Mouse (Mus musculus) erythroblast, embryonic 14.5 days (primary cell): ENCODE data around the gene Slc16a10. TPM values are rescaled to one million over a fixed set of nuclear protein-coding genes. Genes with fewer than 3 reads are reported as not detected.

Experiments
- H3K27me3 ChIP-seq: 2 replicates; pipeline ENCODE4 v1.6.1; 2012; ENCODE audit warnings: inconsistent platforms; ENCODE audit not compliant: control insufficient read depth
- H3K36me3 ChIP-seq: 2 replicates; pipeline ENCODE4 v1.6.1; 2012; ENCODE audit warnings: mild to moderate bottlenecking, inconsistent platforms; ENCODE audit not compliant: control insufficient read depth
- H3K4me1 ChIP-seq: 2 replicates; pipeline ENCODE4 v1.6.1; 2012; ENCODE audit warnings: inconsistent platforms; ENCODE audit not compliant: control insufficient read depth
- H3K4me3 ChIP-seq: replicated peaks from 2 replicates; pipeline ENCODE3; 2012; ENCODE audit warnings: moderate library complexity, mild to moderate bottlenecking, inconsistent platforms
- H3K9me3 ChIP-seq: 2 replicates; pipeline ENCODE4 v1.6.1; 2012; ENCODE audit warnings: low read length, inconsistent platforms, mixed read lengths; ENCODE audit not compliant: control insufficient read depth
- GATA1 ChIP-seq: IDR thresholded peaks from 2 replicates; pipeline ENCODE4 v1.6.1; 2012; ENCODE audit warnings: low read length, inconsistent platforms, mixed read lengths
- TAL1 ChIP-seq: IDR thresholded peaks from 3 replicates; pipeline ENCODE4 v1.6.1; 2012; ENCODE audit warnings: low read length, inconsistent platforms, mixed read lengths
- polyA plus RNA-seq: library from polyadenylated mRNA; stranded (reverse); fragments of >175 nt; gene quantifications from 2 replicates; pipeline ENCODE4 v1.2.3, GENCODE M21; 2012

Slc16a10 gene
- polyA plus RNA-seq, 1 experiment, result 11.1 TPM

DNA sequence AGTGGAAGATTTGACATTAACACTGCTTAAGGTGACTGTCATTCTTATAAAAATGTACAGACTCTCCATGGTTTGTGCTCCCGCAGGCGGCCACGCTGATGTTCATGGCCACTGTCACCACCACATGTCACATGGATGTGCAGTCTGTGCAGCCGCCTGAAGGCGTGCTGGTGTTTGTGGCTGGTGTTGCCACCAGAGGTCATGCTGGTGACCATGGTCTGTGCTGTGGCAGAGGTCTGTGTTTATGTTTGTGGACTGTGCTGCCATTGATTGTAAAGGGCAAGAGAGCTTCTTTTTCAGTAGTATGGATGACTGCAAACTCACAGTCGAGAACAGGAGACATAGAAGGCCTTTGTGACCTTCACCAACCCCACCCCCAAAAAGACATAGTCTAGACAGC lies 30.1 kb upstream of the Slc16a10 start:
- H3K4me1 ChIP-seq, result peaks cover 33% of the 10 kb centered on the region
- no peaks in the 10 kb centered on the region for H3K9me3 ChIP-seq
- no peak for TF ChIP-seq TAL1
- no peak for TF ChIP-seq GATA1
- no peak overlapping the region for H3K4me3 ChIP-seq
- peaks cover 32% of the 10 kb centered on the region for H3K27me3 ChIP-seq
- no peaks in the 10 kb centered on the region for H3K36me3 ChIP-seq

DNA sequence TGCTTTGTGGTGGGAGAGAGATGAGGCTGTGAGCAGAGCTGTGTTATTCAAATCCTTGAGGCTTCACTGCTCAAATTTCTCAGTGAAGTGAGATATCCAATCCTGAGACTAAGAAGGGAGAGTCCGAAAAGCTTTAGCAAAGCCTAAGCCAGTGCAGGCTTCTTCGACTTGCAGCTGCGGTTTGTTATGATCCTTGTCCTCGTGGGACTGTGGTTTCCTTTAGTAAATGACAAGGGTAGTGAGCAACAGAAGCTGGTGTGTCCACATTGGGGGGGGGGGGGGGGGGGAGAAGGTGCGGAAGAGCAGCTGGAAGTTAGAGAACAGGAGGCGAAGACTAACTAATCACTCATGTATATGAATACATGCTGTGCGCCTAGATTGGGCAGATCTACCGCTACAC lies 29.2 kb upstream of the Slc16a10 start:
- Histone ChIP-seq H3K4me3 (no peak overlapping the region), H3K36me3 (no peaks in the 10 kb centered on the region), H3K27me3 (peaks cover 34% of the 10 kb centered on the region), H3K9me3 (peaks cover 3% of the 10 kb centered on the region), H3K4me1 (peaks cover 30% of the 10 kb centered on the region)
- no peak for TF ChIP-seq TAL1
- TF ChIP-seq GATA1, result no peak

DNA sequence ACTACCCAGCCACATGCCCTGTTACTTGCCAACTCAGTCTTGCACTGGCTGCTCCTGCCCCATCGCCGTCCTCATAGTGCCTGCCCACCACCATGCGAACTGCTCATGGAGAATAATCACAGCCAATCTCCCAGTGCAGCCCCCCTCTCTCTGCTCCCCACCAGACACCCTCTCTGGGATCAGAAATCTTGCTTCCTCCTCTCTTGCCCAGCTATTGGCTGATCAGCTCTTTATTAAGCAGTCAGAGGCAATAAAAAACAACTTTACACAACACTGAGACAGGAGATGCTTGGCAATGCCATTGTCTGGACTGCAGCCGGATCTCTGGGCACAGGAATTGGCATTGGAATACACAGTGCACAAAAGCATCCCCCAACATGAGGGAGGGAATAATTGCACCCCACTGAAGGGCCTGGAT lies 28.1 kb upstream of the Slc16a10 start:
- H3K4me3 ChIP-seq, result no peak overlapping the region
- peaks cover 3% of the 10 kb centered on the region for H3K9me3 ChIP-seq
- TF ChIP-seq TAL1, result no peak
- TF ChIP-seq GATA1, result no peak
- H3K36me3 ChIP-seq, result no peaks in the 10 kb centered on the region
- H3K27me3 ChIP-seq, result peaks cover 45% of the 10 kb centered on the region
- H3K4me1 ChIP-seq, result peaks cover 33% of the 10 kb centered on the region

DNA sequence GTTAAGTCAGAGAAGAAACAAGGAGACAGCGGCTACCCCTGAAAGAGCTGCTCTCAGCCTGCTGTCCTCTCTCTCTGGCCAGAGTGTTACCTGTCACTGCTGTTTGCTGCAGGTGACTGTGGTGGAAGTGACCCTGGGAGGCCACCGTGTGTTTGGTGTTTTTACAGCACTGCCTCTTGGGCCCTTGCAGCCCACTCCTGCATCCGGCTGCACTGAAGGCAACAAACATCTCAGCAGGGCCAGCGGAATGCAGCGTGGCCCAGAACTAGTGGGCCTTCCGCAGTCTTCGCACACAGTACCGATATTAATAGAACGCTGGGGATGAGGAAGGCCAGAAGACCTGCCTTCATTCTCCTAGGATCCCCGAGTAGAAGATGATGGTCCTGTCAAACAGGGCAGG lies 27.5 kb upstream of the Slc16a10 start:
- no peak overlapping the region for H3K4me3 ChIP-seq
- TF ChIP-seq TAL1 (no peak), GATA1 (no peak)
- peaks cover 50% of the 10 kb centered on the region for H3K27me3 ChIP-seq
- no peaks in the 10 kb centered on the region for H3K36me3 ChIP-seq
- H3K4me1 ChIP-seq, result peaks cover 39% of the 10 kb centered on the region
- peaks cover 3% of the 10 kb centered on the region for H3K9me3 ChIP-seq

DNA sequence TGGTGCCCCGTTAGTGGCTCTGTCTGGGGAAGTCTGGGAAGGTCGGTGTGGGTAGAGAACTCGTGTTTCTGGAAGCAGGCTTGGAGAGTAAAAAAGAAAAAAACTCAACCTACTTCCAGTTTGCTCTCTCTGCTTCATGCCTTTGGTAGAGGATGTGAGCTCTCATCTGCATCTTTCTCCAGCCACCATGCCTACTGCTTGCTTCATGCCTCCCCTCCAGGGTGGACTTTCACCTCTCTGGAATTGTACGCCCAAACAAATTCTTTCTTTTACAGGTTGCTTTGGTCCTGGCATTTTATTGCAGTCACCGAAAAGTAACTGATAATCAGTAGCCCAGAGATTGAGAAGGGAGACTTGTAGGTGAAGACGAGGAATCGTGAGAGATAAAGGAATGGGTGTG lies 27.0 kb upstream of the Slc16a10 start:
- Histone ChIP-seq H3K4me3 (no peak overlapping the region), H3K9me3 (peaks cover 3% of the 10 kb centered on the region), H3K27me3 (peaks cover 55% of the 10 kb centered on the region), H3K4me1 (peaks cover 43% of the 10 kb centered on the region), H3K36me3 (no peaks in the 10 kb centered on the region)
- TF ChIP-seq GATA1, result no peak
- TF ChIP-seq TAL1, result no peak

DNA sequence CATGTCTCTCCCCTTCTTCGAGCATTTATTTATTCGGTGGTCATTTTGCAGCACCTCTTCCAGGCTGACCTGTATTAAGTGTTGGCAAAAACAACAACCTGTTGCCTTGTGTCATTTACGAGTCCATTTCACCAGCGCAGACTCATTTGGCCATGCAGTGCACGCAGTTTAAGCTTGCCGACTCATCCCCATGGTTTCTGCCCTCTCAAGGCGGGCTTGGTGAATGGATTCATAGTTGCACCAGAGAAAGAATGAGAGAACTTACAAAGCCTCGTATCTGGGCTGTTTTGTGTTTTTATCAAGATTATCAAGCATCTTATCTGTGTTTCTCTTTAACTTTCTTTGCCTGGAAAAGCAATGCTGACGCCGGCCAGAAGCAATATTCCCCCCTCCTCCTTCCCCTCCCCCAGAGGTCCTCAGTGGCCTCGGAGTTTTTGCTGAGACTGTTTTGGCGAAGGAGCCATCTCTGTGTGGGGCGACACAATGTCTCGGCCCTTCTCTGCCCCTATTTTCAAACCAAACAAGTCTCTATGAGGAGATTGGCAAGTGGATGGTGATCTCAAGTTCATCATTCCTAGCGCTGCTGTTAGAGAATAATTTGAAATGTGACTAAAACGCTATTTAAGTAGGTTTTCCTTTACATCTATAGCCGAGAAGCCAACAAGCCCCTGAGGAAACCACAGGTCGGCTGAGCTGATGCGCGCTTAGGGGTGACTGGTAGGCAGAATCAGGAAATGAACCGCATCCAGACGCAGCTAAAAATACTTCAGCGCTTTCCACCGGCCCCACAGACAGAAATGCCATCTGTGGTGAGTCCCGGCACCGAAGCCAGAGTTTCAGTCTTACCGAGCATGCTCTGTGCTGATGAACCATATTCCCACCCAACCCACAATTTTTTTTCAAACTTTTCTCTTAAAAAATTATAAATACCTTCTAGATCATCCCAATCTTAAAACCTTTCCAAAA lies 22.6 kb upstream of the Slc16a10 start:
- Histone ChIP-seq H3K4me1 (peaks cover 35% of the 10 kb centered on the region), H3K9me3 (peaks cover 3% of the 10 kb centered on the region), H3K36me3 (no peaks in the 10 kb centered on the region), H3K4me3 (peak overlapping the region; percentile 40), H3K27me3 (peaks cover 52% of the 10 kb centered on the region)
- TF ChIP-seq GATA1 (no peak), TAL1 (no peak)

DNA sequence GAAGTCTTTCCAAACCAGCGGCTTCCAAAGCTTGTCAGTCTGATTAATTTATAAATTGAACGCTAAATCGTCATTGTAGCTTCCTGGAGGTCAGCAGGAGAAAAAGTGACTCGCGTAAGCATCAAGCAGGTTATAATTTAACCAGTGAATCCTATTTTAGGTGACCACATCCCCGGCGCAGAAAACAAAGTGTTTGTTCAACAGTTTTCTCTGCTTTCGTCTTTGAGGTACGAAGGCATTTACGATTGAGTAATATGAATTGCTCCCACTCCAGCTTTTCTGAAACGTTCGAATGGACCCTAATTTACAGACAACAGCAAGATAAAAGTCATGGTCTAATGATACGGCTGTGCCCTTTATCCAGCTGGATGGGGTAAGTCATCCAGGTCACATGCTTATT lies 21.9 kb upstream of the Slc16a10 start:
- Histone ChIP-seq H3K27me3 (peaks cover 48% of the 10 kb centered on the region), H3K4me1 (peaks cover 27% of the 10 kb centered on the region), H3K36me3 (no peaks in the 10 kb centered on the region), H3K4me3 (no peak overlapping the region), H3K9me3 (peaks cover 3% of the 10 kb centered on the region)
- TF ChIP-seq GATA1 (no peak), TAL1 (no peak)

DNA sequence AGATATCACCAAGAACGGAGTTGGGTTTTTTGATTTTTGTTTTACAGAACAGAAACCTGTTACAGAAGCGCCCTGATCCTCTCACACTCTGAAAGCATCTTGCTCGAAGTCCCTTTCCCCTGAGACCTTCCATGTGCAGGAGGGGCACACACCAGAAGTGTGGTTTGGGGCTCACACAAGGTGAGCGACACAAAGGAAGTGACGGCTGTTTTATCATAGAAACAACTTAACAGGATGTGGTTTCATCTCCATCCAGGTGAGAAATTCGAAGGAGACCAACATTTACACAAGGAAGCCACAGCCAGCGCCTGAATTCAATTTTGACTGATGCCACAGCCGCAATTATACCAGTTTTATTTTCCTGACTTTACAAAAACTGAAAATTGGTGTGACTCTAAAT lies 21.3 kb upstream of the Slc16a10 start:
- Histone ChIP-seq H3K4me1 (peaks cover 22% of the 10 kb centered on the region), H3K36me3 (no peaks in the 10 kb centered on the region), H3K4me3 (no peak overlapping the region), H3K27me3 (peaks cover 48% of the 10 kb centered on the region), H3K9me3 (peaks cover 3% of the 10 kb centered on the region)
- TF ChIP-seq GATA1, result no peak
- no peak for TF ChIP-seq TAL1

DNA sequence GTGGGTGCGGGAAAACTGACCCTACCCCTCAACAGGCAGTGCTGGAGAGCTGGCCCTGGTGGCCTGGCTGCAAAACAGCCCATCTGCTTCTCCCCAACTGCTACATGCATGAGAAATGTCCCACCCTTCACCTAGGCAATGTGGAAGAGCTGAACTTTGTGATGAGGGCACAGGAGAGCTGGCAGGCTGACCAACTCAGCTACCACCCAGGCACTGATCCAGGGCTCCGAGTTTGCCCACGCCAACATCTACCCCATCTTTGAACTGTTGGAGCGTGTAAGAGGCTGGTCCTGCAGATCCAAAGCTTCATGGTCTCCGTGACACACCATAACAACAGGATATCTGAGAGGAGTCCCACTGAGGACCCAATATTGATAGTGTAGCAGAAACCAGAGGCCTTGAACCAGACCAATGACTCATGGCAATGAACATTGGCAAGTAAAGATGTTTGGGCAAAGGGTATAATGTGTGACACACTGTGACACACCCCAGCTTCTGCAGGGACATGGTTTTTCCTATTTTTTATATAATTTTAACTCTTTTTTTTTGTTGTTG lies 19.7 kb upstream of the Slc16a10 start:
- H3K9me3 ChIP-seq, result peaks cover 2% of the 10 kb centered on the region
- H3K36me3 ChIP-seq, result no peaks in the 10 kb centered on the region; the same call in 1 of the 2 replicates
- peaks cover 28% of the 10 kb centered on the region for H3K4me1 ChIP-seq
- H3K27me3 ChIP-seq, result peaks cover 47% of the 10 kb centered on the region
- H3K4me3 ChIP-seq, result no peak overlapping the region
- TF ChIP-seq TAL1, result no peak
- no peak for TF ChIP-seq GATA1
